Mouse (Mus musculus): Measurements from ENCODE around the gene Myh8. TPM values are rescaled to one million over a fixed set of nuclear protein-coding genes. Genes with fewer than 3 reads are reported as not detected.
A peak's percentile ranks its signal among the peaks of the same experiment; 100 is the strongest.

The Myh8 gene
- polyA plus RNA-seq (2014; fragmentation: Nextera tagmentation; extraction: Ambion mirVana), result 0.36 and 1.1 TPM in 2 replicates

GRCm38 (mm10) chr11:67276601-67277174, at the start of gene Myh8:
Gene Myh8 (plus strand): TSS chr11:67277124.
- no peaks in the 10 kb centered on the region for H3K4me1 ChIP-seq (ENCODE audit: control insufficient read depth, insufficient read depth, low read length)

GRCm38 (mm10) chr11:67228731-67229130, 48.2 kb upstream of the Myh8 start:
- WGBS, result 85% methylated on average over 3 of the region's 3 CpGs
- Histone ChIP-seq H3K27ac (replicated peaks; ENCODE audit: low read depth, low read length) (no peak overlapping the region), H3K4me3 (ENCODE audit: low read depth, low read length) (no peak overlapping the region), H3K36me3 (replicated peaks; ENCODE audit: control insufficient read depth, insufficient read depth, low read depth, low read length) (no peaks in the 10 kb centered on the region), H3K4me2 (ENCODE audit: low read depth, low read length) (no peak overlapping the region), H3K4me1 (ENCODE audit: control insufficient read depth, insufficient read depth, low read length) (no peaks in the 10 kb centered on the region), H3K9me3 (replicated peaks; ENCODE audit: control insufficient read depth, low read length) (no peaks in the 10 kb centered on the region), H3K9ac (replicated peaks; ENCODE audit: low read length) (no peak overlapping the region), H3K27me3 (ENCODE audit: control insufficient read depth, insufficient read depth, low read length) (no peaks in the 10 kb centered on the region)
- ATAC-seq (replicated peaks; ENCODE audit: insufficient number of reproducible peaks, low FRiP score, low TSS enrichment, low read depth) (no peak), DNase-seq (ENCODE audit: low spot score) (no peak)

More at GRCm38 (mm10) chr11:67276601-67277174, at the start of gene Myh8:
- ATAC-seq (replicated peaks; ENCODE audit: insufficient number of reproducible peaks, low FRiP score, low TSS enrichment, low read depth) (no peak), DNase-seq (ENCODE audit: low spot score) (no peak)
- no peaks in the 10 kb centered on the region for H3K36me3 ChIP-seq (replicated peaks; ENCODE audit: control insufficient read depth, insufficient read depth, low read depth, low read length)
- H3K9me3 ChIP-seq (replicated peaks; ENCODE audit: control insufficient read depth, low read length), result no peaks in the 10 kb centered on the region
- no peak within 1 kb of the TSS for H3K9ac ChIP-seq (replicated peaks; ENCODE audit: low read length)
- H3K27ac ChIP-seq (replicated peaks; ENCODE audit: low read depth, low read length), result no peak within 1 kb of the TSS
- H3K27me3 ChIP-seq (ENCODE audit: control insufficient read depth, insufficient read depth, low read length), result no peaks in the 10 kb centered on the region
- no peak within 1 kb of the TSS for H3K4me2 ChIP-seq (ENCODE audit: low read depth, low read length)
- whole genome bisulfite sequencing, result 91% methylated on average over 10 of the region's 10 CpGs
- no peak within 1 kb of the TSS for H3K4me3 ChIP-seq (ENCODE audit: low read depth, low read length)

- no peaks in the 10 kb centered on the region for H3K27me3 ChIP-seq (ENCODE audit: control insufficient read depth, insufficient read depth, low read length)
- H3K36me3 ChIP-seq (replicated peaks; ENCODE audit: control insufficient read depth, insufficient read depth, low read depth, low read length), result no peaks in the 10 kb centered on the region
- no peak for DNase-seq (ENCODE audit: low spot score)
- no peaks in the 10 kb centered on the region for H3K4me1 ChIP-seq (ENCODE audit: control insufficient read depth, insufficient read depth, low read length)
- 85% methylated on average over 5 of the region's 5 CpGs for WGBS
- no peaks in the 10 kb centered on the region for H3K9me3 ChIP-seq (replicated peaks; ENCODE audit: control insufficient read depth, low read length)
- no peak overlapping the region for H3K27ac ChIP-seq (replicated peaks; ENCODE audit: low read depth, low read length)
- no peak overlapping the region for H3K9ac ChIP-seq (replicated peaks; ENCODE audit: low read length)
- no peak overlapping the region for H3K4me2 ChIP-seq (ENCODE audit: low read depth, low read length)
- no peak for ATAC-seq (replicated peaks; ENCODE audit: insufficient number of reproducible peaks, low FRiP score, low TSS enrichment, low read depth)
- H3K4me3 ChIP-seq (ENCODE audit: low read depth, low read length), result no peak overlapping the region
Observed at GRCm38 (mm10) chr11:67229166-67229565, 47.8 kb upstream of the Myh8 start.

GRCm38 (mm10) chr11:67229946-67230345, 47.0 kb upstream of the Myh8 start:
- Histone ChIP-seq H3K9me3 (replicated peaks; ENCODE audit: control insufficient read depth, low read length) (no peaks in the 10 kb centered on the region), H3K9ac (replicated peaks; ENCODE audit: low read length) (no peak overlapping the region), H3K4me2 (ENCODE audit: low read depth, low read length) (no peak overlapping the region), H3K27ac (replicated peaks; ENCODE audit: low read depth, low read length) (no peak overlapping the region), H3K36me3 (replicated peaks; ENCODE audit: control insufficient read depth, insufficient read depth, low read depth, low read length) (no peaks in the 10 kb centered on the region), H3K4me3 (ENCODE audit: low read depth, low read length) (no peak overlapping the region), H3K27me3 (ENCODE audit: control insufficient read depth, insufficient read depth, low read length) (no peaks in the 10 kb centered on the region), H3K4me1 (ENCODE audit: control insufficient read depth, insufficient read depth, low read length) (no peaks in the 10 kb centered on the region)
- DNase-seq (ENCODE audit: low spot score) (no peak), ATAC-seq (replicated peaks; ENCODE audit: insufficient number of reproducible peaks, low FRiP score, low TSS enrichment, low read depth) (no peak)
- WGBS, result 77% methylated on average over 2 of the region's 2 CpGs

- 63% methylated on average over 5 of the region's 5 CpGs for WGBS
- peak; percentile 73 for DNase-seq (ENCODE audit: low spot score)
- H3K36me3 ChIP-seq (replicated peaks; ENCODE audit: control insufficient read depth, insufficient read depth, low read depth, low read length), result no peaks in the 10 kb centered on the region
Observed at GRCm38 (mm10) chr11:67235639-67236358, 41.1 kb upstream of the Myh8 start.

GRCm38 (mm10) chr11:67236799-67237198, 40.1 kb upstream of the Myh8 start:
- Histone ChIP-seq H3K27ac (replicated peaks; ENCODE audit: low read depth, low read length) (no peak overlapping the region), H3K36me3 (replicated peaks; ENCODE audit: control insufficient read depth, insufficient read depth, low read depth, low read length) (no peaks in the 10 kb centered on the region), H3K9ac (replicated peaks; ENCODE audit: low read length) (no peak overlapping the region), H3K4me3 (ENCODE audit: low read depth, low read length) (no peak overlapping the region), H3K9me3 (replicated peaks; ENCODE audit: control insufficient read depth, low read length) (no peaks in the 10 kb centered on the region), H3K27me3 (ENCODE audit: control insufficient read depth, insufficient read depth, low read length) (no peaks in the 10 kb centered on the region), H3K4me2 (ENCODE audit: low read depth, low read length) (no peak overlapping the region), H3K4me1 (ENCODE audit: control insufficient read depth, insufficient read depth, low read length) (no peaks in the 10 kb centered on the region)
- WGBS, result 78% methylated on average over 9 of the region's 9 CpGs
- no peak for ATAC-seq (replicated peaks; ENCODE audit: insufficient number of reproducible peaks, low FRiP score, low TSS enrichment, low read depth)
- DNase-seq (ENCODE audit: low spot score), result no peak

More at GRCm38 (mm10) chr11:67235639-67236358, 41.1 kb upstream of the Myh8 start:
- Histone ChIP-seq H3K4me2 (ENCODE audit: low read depth, low read length) (no peak overlapping the region), H3K4me1 (ENCODE audit: control insufficient read depth, insufficient read depth, low read length) (no peaks in the 10 kb centered on the region), H3K27me3 (ENCODE audit: control insufficient read depth, insufficient read depth, low read length) (no peaks in the 10 kb centered on the region), H3K9ac (replicated peaks; ENCODE audit: low read length) (no peak overlapping the region), H3K27ac (replicated peaks; ENCODE audit: low read depth, low read length) (no peak overlapping the region), H3K9me3 (replicated peaks; ENCODE audit: control insufficient read depth, low read length) (no peaks in the 10 kb centered on the region), H3K4me3 (ENCODE audit: low read depth, low read length) (no peak overlapping the region)
- ATAC-seq (replicated peaks; ENCODE audit: insufficient number of reproducible peaks, low FRiP score, low TSS enrichment, low read depth), result no peak

GRCm38 (mm10) chr11:67237481-67238079, 39.3 kb upstream of the Myh8 start, which contains the start of gene Myh4:
Gene Myh4 (plus strand): TSS chr11:67238029.
- Histone ChIP-seq H3K36me3 (replicated peaks; ENCODE audit: control insufficient read depth, insufficient read depth, low read depth, low read length) (no peaks in the 10 kb centered on the region), H3K4me1 (ENCODE audit: control insufficient read depth, insufficient read depth, low read length) (no peaks in the 10 kb centered on the region), H3K9me3 (replicated peaks; ENCODE audit: control insufficient read depth, low read length) (no peaks in the 10 kb centered on the region), H3K27me3 (ENCODE audit: control insufficient read depth, insufficient read depth, low read length) (no peaks in the 10 kb centered on the region), H3K4me2 (ENCODE audit: low read depth, low read length) (no peak within 1 kb of the TSS), H3K9ac (replicated peaks; ENCODE audit: low read length) (no peak within 1 kb of the TSS), H3K4me3 (ENCODE audit: low read depth, low read length) (no peak within 1 kb of the TSS), H3K27ac (replicated peaks; ENCODE audit: low read depth, low read length) (no peak within 1 kb of the TSS)
- DNase-seq (ENCODE audit: low spot score) (no peak), ATAC-seq (replicated peaks; ENCODE audit: insufficient number of reproducible peaks, low FRiP score, low TSS enrichment, low read depth) (no peak)
- WGBS, result 81% methylated on average over 5 of the region's 5 CpGs

- Histone ChIP-seq H3K27ac (replicated peaks; ENCODE audit: low read depth, low read length) (no peak overlapping the region), H3K27me3 (ENCODE audit: control insufficient read depth, insufficient read depth, low read length) (no peaks in the 10 kb centered on the region), H3K36me3 (replicated peaks; ENCODE audit: control insufficient read depth, insufficient read depth, low read depth, low read length) (no peaks in the 10 kb centered on the region), H3K4me2 (ENCODE audit: low read depth, low read length) (no peak overlapping the region), H3K4me1 (ENCODE audit: control insufficient read depth, insufficient read depth, low read length) (no peaks in the 10 kb centered on the region), H3K9ac (replicated peaks; ENCODE audit: low read length) (no peak overlapping the region), H3K9me3 (replicated peaks; ENCODE audit: control insufficient read depth, low read length) (no peaks in the 10 kb centered on the region), H3K4me3 (ENCODE audit: low read depth, low read length) (no peak overlapping the region)
- WGBS, result 93% methylated on average over 6 of the region's 6 CpGs
- DNase-seq (ENCODE audit: low spot score) (no peak), ATAC-seq (replicated peaks; ENCODE audit: insufficient number of reproducible peaks, low FRiP score, low TSS enrichment, low read depth) (no peak)
Observed at GRCm38 (mm10) chr11:67241051-67241450, 35.9 kb upstream of the Myh8 start.
